20 mouse cellular contexts compared by ENCODE assay signal in the genomic region with DNA sequence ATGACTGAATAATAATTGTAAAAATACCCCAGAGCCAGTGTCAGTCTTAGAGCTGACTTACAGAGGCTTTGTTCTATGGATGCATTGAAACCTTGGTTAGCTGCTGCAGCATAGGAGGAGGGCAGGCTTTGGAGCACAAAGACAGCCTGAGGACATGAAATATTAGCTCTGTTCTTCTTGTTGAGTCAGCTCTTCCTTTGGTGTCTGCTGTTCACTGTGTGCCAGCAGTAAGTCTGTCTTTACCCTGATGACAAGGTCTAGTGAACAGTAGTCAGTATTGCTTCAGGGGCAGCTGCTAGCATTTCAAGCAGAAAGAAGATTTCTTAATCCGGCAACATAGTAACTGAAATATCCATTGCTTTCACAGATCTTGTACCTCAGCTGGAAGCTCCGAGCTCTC. TPM values are rescaled to one million over a fixed set of nuclear protein-coding genes. Genes with fewer than 3 reads are reported as not detected.
"Had no signal": no experiment of that assay in that cellular context is flagged by ENCODE, and none has a peak within 500 bp of the region (broad histone marks: within the 10 kb centered on the region; RNA-seq: fewer than 3 reads in every experiment).

No protein-coding gene starts in this region.

- H3K27ac ChIP-seq: kidney, postnatal 0 days; limb, embryonic 15.5 days; liver, embryonic 12.5 days; midbrain, embryonic 12.5 days; neural tube, embryonic 15.5 days had no signal

- H3K9ac ChIP-seq: limb, embryonic 15.5 days; liver, embryonic 12.5 days; lung, embryonic 14.5 days; midbrain, embryonic 12.5 days; neural tube, embryonic 15.5 days had no signal

- H3K9me3 ChIP-seq: limb, embryonic 15.5 days; liver, embryonic 12.5 days; midbrain, embryonic 12.5 days; neural tube, embryonic 15.5 days had no signal

- DNase-seq: kidney, adult 9 months; layer of hippocampus, adult 9-11 months; layer of hippocampus, postnatal 36 days; lung, embryonic 14.5 days; right cerebral cortex, adult 18-20 months; right cerebral cortex, postnatal 25 days; thymus, postnatal 4 days had no signal

- ATAC-seq: liver, embryonic 12.5 days had no signal

- H3K4me3 ChIP-seq: limb, embryonic 15.5 days; liver, embryonic 12.5 days; midbrain, embryonic 12.5 days; myocyte; neural tube, embryonic 15.5 days had no signal

- H3K27me3 ChIP-seq: limb, embryonic 15.5 days; liver, embryonic 12.5 days; midbrain, embryonic 12.5 days; neural tube, embryonic 15.5 days had no signal

- H3K4me2 ChIP-seq: limb, embryonic 15.5 days; liver, embryonic 12.5 days; lung, embryonic 14.5 days; midbrain, embryonic 12.5 days; neural tube, embryonic 15.5 days had no signal

- H3K4me1 ChIP-seq: limb, embryonic 15.5 days; liver, embryonic 12.5 days; midbrain, embryonic 12.5 days; neural tube, embryonic 15.5 days had no signal

RNA-seq across cellular contexts. Expression of a gene that starts 47.1 kb away (rescaled TPM):
- total RNA-seq: megakaryocyte-erythroid progenitor cell, adult 5-6 weeks had no signal
- polyA plus RNA-seq: liver, embryonic 12.5 days; small intestine, adult 2 months had no signal

RNA-seq across cellular contexts. Expression of a gene that starts 48.4 kb away (rescaled TPM):
- total RNA-seq: layer of hippocampus, adult 18-20 months; layer of hippocampus, postnatal 36 days; left cerebral cortex, adult 8-10 months; left cerebral cortex, postnatal 25 days; megakaryocyte-erythroid progenitor cell, adult 5-6 weeks had no signal
- polyA plus RNA-seq: lung, embryonic 14.5 days; midbrain, embryonic 12.5 days; myocyte; neural tube, embryonic 11.5 days; neural tube, embryonic 15.5 days; small intestine, adult 2 months had no signal

RNA-seq across cellular contexts. Expression of a gene that starts 56.5 kb away (rescaled TPM):
- total RNA-seq: layer of hippocampus, adult 18-20 months; layer of hippocampus, postnatal 36 days; left cerebral cortex, postnatal 25 days; megakaryocyte-erythroid progenitor cell, adult 5-6 weeks had no signal
- polyA plus RNA-seq: limb, embryonic 11.5 days; lung, embryonic 14.5 days; midbrain, embryonic 12.5 days; neural tube, embryonic 11.5 days had no signal
